Mouse (Mus musculus) layer of hippocampus, postnatal 14 days (tissue): Measurements from ENCODE around the gene Ust. TPM values are rescaled to one million over a fixed set of nuclear protein-coding genes. Genes with fewer than 3 reads are reported as not detected.
A peak's percentile ranks its signal among the peaks of the same experiment; 100 is the strongest.

ENCODE experiments used
- DNase-seq, 2 experiments: peaks; one replicate each; pipeline ENCODE4 v3.0.0; 2021 to 2022; ENCODE audit warnings: low spot score in 2 of 2, mixed read lengths in 1 of 2
- total RNA-seq, 2 experiments: library from RNA; stranded (reverse); gene quantifications; 2 replicates each; pipeline ENCODE4 v1.2.3; 2021

The Ust gene
- total RNA-seq, 2 experiments from 2014 or later = 69.9 to 72.9 TPM

DNA sequence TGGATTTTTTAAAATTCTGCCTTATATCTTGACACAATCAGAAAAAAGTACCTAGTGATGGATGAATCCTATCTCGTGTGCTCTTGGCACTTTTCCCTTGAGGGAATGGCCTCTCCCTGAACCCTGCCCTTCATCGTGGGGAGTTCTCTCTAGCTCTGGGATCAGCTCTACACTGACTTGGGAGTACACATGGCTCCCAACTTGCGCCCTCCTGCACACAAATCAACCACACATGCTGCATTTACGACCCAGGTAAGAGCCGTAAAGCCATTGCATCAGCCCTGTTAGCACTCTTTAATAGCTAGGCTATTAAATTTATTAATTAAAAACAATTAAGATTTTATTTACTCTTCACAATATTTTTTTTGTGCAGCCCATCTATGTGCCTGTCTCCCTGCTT, 74.6 kb downstream of the Ust start:
- no peak for DNase-seq

DNA sequence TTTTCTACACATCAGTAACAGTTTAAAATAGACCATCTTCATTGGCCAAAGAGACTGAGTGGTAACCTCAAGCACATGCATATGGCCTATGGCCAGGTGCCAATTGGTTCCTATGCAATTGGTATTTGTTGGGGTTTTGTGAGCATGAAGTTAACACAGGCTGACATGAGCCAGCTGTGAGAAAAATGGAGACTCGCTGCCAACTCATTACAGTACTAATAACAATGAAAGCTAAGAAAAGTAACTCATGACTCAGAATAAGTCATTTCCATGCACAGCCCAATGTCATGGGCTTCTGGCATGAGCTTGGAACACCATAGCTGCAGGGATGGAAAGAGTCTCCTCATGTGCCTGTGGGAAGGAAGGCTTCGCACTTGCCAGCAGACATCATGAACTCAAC, 86.8 kb downstream of the Ust start:
- no peak for DNase-seq

DNA sequence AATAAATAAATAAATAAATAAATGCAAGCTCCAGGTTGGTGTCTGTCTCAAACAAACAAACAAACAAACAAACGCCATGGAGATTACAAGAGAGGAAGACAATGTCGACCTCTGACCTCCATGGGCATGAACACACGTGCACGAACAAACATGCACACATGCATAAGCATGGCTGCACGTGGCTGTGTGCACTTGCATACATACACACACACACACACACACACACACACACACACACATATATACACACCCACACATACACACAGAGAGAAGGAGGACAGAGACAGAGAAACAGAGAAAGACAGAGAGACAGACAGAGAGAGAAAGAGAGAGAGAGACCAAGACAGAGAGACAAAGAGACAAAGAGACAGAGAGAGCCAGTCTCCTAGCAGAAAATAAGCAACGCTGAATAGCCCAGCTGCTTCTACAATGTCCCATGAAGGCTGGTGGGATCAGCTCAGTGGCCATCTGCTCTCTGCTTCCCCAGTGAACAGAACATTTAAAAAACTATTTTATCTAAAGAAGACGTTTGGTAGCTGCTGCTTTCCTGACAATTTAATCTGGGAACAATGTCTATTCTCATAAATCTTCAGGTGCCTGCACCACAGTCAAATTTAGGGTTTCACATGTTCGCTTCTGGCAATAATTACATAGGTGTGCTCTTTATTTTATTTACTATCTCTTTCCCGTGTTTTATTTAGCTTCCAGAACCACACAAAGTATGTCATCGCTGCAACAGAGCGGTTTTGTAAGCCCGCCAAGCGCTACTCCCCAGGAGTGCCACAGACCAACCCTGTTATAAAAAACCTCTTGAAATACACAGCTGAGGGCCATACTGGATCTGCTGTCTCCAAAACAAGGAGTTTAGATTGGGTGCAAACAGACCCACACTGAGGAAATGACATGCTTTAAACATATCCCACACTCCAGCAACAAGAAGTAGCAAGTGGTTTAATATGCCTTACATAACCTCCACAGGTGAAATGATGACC, 89.5 kb downstream of the Ust start:
- DNase-seq = peak in 1 of 2 experiments; percentile 68

DNA sequence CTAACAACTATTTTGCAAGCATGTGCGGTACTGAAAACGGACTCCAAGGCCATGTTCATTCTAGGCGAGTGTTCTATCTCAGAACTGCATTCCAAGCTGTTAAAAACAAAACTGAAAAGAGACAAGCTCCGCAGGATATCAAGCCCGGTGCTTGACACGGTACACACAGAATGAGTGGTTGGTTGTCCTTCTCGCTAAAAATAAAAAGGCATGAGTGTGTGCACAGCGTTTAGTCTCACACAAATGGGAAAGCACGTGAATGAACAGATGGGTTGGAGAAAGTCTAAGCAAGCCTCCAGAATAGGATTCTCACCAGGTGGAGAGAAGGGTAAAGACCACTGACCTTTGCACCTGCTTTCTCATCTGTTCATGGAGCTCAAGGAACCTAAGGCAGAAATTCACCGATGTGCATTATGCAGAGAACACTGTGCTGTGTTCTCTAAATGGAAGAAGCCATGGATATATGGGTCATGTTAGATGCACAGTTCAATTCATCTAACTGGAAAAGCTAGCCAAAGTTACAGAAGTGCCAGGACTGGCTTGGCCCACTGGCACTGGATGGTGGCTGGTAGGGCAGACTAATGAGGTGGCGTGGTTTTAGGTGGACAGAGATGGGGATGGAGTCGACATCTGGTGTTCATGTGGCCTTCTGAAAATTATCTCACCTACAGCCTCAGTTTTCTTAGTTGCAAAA, 90.8 kb downstream of the Ust start:
- no peak for DNase-seq

DNA sequence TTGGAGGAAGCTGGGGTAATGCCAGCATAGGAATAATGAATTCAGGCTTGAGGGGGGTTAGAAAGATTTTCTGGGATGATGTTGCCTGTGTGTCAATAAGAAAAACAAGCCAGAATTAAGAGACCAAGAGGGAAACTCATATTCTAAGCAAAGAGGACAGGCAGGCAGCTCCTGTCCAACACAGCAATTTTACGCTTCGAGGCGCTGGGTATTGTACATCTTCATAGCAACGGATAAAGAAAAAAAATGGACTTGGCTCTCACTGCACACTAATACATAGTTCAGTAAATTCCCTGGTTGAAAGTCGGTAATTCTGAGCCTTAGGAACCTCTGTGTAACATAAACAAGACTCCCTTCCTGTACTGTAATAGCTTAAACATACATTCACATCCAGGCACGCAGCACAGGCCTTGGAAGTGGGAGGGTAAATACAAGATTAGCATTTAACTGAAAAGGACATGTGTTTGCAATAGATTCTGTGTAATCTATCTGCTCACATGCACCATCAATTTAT, 99.1 kb downstream of the Ust start:
- DNase-seq = no peak

DNA sequence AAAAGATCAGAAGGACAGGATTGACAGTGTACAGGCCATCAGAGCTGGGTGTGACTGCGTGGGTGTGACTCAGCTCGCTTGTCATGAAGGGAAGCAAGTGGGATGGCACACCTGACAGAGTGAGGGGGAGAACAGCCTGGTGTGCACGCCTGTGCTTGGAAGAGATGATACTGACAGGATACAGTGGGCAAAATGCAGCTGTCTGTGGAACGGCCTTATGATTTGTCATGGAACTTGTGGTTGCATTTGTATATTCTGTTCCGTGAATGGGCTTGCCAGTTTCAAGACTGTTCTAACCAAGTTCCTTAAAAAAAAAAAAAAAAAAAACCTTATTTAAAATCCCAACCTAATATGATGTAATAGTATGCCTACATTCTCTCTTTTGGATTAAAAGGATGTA, 103.2 kb downstream of the Ust start:
- no peak for DNase-seq

DNA sequence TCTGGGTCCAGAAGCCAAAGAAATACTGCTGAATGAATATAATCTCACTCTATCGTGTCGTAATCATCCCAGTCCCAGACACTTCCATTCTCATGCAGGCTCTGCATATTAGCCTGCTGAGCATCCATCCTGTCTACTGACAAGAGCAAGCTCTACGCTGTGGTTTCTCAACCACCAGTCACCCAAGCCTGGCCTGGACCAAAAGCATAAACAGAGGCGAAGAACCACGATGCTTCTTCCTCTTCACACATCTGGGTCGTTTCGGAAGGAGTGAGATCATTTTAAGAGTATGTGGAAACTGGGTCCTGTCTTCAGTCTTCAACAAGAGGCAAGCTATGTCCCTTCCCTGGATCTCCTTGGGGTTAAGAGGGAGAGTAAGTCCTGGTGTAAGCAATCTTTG, 103.6 kb downstream of the Ust start:
- no peak for DNase-seq

DNA sequence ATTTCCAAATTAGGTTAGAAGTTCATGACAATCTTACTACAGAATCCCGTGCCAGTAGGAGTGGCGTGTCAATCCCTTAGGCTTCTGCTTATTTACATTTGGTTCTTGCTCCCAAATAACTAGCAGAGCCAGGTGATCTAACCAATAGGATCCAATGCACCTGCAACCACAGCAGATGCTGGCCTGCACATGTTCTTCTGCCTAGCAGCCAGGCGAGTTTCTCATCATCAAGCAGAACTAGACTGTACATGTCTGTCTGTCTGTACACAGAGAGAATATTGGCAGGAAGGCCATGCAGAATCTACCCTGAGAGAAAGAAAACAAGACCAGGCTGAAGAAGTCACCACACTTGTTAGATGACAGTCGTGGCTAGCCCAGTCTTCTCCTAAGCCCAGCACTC, 113.5 kb downstream of the Ust start:
- DNase-seq = peak in 1 of 2 experiments; percentile 0

DNA sequence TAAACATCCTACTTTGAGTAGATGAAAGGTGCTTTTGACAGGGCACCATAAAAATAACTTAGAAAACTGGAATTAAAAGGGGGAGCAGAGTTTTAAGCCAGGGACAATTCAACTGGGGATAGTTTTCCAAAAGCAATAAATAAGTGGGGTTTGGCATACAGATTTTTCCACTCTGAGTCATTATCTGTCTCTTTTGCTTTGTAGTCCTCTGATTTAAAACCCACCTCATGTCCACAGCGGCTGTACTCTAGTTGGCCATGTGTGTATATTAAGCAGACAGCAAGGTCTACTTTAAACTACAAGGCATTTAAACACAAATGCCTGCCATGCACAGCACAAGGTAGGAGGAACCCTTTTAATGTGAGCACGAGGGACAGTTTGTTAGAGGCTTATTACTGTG, 126.4 kb downstream of the Ust start:
- DNase-seq = no peak

DNA sequence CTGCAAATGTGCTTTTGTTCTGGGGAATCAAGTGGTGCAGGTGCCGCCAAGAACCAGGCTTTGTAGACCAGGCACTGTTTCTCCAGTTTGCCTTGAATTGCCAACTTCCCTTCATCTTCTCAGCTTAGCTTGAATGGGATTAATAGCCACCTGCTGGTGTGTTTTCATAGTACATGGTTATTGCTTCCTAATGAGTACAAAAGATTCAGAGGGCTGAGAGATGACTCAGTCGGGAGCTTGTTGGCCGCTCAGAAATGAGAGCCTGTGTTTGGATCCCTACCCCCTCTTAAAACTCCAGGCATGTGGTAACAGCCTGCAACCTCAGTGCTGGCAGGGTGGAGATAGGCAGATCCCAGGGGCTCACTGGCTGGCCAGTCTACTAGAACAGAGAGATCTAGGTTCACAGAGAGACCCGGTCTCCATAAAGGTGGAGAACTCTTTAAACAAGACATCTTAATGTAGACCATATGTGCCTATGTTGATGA, 127.3 kb downstream of the Ust start:
- DNase-seq = peak; percentile 19 to 86

DNA sequence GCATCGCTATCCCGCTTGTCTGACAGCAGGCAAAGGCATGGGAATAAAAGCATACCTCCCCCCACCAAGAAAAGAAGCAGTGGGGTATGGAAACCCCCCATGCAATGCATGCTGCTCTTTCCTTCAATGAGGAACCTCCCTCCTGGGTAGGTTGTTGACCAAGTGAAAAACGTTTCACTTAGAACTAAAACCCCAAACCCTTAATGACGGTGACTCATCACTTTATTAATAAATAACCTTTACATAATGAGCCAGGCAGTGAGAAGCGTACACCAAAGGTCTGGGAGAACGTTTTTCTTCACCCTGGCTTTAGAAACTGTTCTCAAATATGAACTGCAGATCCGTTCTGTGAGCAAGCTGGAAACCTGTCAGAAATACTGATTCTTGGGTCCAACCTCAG, 130.4 kb downstream of the Ust start:
- no peak for DNase-seq

DNA sequence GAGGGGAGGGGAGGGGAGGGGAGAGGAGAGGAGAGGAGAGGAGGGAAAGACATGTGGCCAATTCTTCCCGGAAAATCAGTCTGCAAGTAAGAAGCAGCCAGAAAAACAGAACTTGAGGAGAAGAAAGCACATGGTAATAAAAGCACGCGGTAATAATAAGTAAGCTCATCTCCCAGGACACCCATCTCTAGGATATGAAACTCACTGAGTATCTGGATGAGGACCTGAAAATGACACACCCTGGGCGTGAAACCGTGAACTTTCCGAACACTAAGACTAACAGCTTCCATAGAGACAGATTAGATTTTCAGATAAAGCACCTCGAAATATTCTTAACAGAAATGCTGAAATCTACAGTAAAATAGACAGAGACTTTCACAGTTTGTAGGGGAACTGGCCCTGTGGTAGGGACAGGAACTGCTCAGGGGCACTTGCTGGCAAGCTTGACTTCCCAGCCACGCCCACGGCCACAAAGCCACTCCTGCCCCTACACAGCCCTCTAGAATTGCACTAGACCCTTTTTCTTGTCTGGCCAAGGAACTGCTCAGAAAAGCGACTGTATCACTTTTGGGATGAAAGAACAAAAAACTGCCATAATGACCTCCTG, 148.6 kb downstream of the Ust start:
- no peak for DNase-seq

DNA sequence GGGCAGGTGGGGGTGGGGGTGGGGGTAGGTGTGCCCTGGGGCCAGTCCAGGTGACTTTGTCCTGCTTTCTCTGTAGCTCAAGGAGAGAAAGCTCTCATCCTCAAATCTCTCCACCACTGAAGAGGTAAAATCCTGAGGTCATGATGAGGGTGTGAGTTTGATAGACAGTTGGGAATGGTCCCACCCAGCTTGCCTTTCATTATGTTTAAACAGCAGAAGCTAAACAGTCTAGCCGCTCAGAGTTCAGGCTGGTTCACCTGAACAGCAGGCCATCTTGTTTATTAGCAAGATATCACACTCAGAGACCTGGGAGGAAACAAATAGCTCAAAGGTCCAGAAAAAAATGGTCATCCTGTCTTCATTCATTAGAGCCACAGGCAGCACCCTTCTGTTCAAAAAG, 152.8 kb downstream of the Ust start:
- DNase-seq = no peak

DNA sequence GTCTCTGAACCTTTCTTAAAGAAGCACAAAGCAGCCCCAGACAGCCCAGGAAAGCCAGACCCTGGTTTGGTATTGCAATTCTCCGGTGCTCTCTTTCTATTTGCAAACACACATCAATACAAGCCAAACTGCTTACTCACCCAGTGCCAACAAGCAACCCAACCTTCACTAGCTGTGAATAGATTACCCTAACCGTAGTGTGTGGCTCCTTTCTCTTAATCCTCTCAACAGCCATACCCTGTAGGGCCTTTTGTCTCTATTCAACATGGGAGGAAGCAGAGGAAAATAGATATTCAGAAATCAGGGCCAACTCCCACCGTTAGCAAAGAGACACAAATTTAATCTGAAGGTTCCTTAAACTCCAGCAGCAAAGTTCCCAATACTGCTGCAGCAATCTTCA, 154.4 kb downstream of the Ust start:
- no peak for DNase-seq

DNA sequence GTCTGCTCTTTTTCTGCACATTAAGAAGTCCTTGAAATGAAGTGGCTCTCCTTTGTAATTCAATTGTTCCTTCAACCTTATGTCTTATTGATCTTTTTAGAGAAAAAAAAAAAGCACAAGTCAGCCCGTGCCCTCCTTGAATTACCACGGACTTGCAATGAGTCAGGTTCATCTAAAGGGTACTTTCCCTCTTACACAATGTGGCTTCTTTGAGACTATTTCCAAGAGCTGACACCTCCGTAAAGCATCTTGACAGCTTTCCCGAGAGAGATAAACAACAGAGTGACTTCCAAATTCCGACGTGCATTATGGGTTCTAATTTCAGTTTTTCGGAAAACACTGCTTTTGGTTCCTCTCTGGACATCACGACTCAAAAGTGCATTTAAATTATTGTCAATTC, 155.3 kb downstream of the Ust start:
- DNase-seq = no peak

DNA sequence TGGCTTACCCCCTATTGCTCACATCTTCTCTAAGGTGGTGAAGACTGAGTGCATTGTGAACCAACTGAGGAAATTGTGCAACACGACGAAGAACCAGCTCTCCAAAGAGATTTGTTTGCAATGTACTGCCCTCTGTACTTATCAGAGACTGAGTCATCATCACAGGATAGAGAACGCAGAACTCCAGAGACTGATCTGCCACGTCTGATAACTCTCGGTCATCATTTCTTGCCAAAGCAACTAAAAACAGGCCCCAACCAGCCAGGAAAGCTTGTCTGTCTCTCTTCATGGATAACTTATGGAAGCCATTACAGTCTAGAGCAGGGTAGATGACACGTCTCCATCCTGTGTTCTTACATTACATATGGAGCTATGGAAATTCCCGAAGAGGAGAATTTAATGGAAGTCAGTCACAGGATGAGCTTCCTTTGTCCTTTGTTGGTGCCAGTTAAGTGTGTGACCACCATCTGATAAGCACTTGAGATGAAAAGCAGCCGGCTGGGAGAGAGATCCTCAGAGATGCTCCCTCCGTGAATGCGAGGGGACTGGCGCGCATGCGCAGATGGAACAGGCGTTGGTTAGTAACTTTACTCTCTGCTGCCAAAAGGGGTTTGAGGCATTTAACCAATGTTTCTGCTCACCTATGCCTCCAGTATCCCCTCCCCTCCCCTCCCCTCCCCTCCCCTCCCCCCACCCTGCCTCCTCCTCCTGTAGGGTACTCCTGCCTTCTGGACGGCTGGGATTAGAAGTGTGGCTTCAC, 160.2 kb downstream of the Ust start:
- no peak for DNase-seq

DNA sequence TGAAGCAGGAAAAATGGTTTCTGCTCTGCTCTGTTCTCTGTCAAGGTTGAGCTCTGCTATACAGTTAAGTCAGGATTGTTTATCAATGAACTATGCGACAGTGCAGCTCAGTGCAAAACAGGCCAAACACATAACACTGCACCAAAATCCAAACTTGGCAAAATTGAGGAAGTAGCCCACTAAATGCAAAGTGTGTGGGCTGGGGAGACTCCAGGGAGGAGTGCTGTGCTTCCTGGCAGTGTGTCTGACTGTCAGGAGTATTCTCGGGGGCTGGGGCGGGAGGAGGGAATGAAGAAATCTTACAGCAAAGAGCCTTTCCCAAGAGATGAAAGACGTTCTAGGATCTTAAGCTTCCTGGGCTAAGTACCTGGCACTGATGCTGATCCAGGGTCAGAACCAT, 165.1 kb downstream of the Ust start:
- DNase-seq = no peak

DNA sequence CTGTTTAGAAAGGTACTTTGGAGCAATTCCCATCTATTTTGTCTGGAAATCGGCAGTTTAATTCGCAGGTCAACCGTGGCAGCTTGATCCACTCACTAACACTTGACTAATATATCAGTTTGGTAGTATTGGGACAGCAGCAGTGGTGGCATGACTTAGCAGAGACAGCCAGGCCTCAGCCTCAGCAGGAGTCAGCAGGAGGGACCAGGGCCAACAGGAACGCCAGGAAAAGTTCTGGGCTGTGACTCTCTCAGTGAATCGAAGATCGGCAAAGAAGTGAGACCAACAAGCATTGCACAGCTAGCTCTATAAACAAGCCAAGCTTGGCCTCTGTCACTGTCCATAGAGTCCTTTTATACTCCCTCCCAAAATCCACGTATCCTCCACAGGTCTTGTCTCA, 168.0 kb downstream of the Ust start:
- no peak for DNase-seq

DNA sequence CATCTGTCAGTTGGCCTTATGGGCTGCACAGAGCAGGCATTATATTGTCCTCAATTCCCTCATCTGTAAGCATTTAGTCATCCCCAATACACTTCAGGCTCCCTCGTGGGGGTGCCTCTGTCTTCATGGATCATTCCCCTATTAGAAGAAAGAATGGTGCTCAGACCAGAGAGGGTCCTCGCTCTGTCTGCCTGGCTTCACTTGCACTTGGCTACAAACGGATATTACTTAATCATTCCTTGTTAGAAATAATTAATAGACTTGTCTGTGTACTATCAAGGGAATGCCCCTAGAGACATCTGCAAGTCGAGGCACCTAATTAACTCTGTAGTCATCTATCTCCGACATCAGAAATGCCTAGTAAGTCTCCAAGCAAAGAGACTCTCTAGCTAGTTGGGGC, 171.1 kb downstream of the Ust start:
- no peak for DNase-seq

DNA sequence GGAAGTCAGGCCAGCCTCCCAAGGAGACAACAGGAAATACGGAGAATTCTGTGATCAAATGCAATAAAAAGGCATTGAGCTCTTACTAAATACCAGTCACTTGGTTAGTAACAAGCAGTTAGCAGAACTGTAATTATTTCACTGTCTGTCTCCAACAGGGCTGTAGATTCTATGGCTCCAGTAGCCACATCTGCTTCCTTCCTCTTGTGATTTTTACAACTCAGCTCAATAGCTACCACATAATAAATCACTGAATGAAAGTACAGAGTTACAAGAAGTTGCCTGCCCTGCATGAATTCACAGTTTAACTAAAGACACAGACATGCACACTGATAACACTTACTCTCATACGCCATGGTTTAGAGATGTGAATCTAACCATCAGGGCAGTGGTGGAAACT, 176.1 kb downstream of the Ust start:
- no peak for DNase-seq
